Mouse (Mus musculus) megakaryocyte, embryonic 14.5 days (primary cell): Measurements from ENCODE around the gene Gm49388.

Experiments used
- FLI1 ChIP-seq: IDR thresholded peaks from 2 replicates; pipeline ENCODE4 v1.6.1; 2012; ENCODE audit warnings: low read length, inconsistent platforms, mixed read lengths
- GATA1 ChIP-seq: IDR thresholded peaks from 3 replicates; pipeline ENCODE4 v1.6.1; 2012; ENCODE audit warnings: mixed read lengths, low read length, inconsistent platforms, borderline replicate concordance

DNA sequence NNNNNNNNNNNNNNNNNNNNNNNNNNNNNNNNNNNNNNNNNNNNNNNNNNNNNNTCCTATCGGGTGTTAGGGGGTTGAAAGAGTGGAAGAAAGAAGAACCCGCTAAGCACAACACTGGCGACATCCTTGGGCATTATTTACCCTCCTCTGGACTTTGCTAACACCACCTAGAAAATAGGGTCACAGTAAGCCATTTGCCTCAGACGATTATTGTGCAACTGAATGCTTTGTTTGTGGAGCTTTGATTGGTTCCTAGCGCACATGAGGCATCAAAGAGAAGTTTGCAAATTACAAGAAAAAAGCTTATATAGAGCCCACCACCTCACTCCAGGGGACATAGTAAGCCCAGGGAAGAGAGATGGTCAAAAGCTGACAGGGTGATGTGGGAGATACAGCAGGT is 23.4 kb downstream of the Gm49388 start:
- TF ChIP-seq GATA1 (no peak), FLI1 (no peak)
